Mouse (Mus musculus): ENCODE data around the gene Serpinb1a. TPM values are rescaled to one million over a fixed set of nuclear protein-coding genes. Genes with fewer than 3 reads are reported as not detected.

The Serpinb1a gene
- polyA plus RNA-seq, 1 experiment from 2014 or later, result 8.9 TPM

Other genes starting within 250 kb of the Serpinb1a start
- gene Mylk4, start 67.2 kb downstream of the Serpinb1a start, polyA plus RNA-seq (2015; fragmentation: Nextera tagmentation; extraction: Ambion mirVana), result 0.10 and 0.19 TPM in 2 replicates
- gene Wrnip1, start 49.1 kb downstream of the Serpinb1a start, polyA plus RNA-seq (2015; fragmentation: Nextera tagmentation; extraction: Ambion mirVana), result 29.9 and 30.5 TPM in 2 replicates
- gene D930007J09Rik, start 48.3 kb downstream of the Serpinb1a start, polyA plus RNA-seq (2015; fragmentation: Nextera tagmentation; extraction: Ambion mirVana), result not detected in 2 replicates
- gene Serpinb1c, start 47.0 kb upstream of the Serpinb1a start, polyA plus RNA-seq (2015; fragmentation: Nextera tagmentation; extraction: Ambion mirVana), result not detected in 2 replicates
- gene Serpinb6b, start 114.0 kb upstream of the Serpinb1a start, polyA plus RNA-seq (2015; fragmentation: Nextera tagmentation; extraction: Ambion mirVana), result 34.5 and 34.6 TPM in 2 replicates
- 32.3 and 36.3 TPM in 2 replicates for gene Serpinb9, start 152.1 kb upstream of the Serpinb1a start, polyA plus RNA-seq (2015; fragmentation: Nextera tagmentation; extraction: Ambion mirVana)
- gene Serpinb9b, start 176.2 kb upstream of the Serpinb1a start, polyA plus RNA-seq (2015; fragmentation: Nextera tagmentation; extraction: Ambion mirVana), result 0.15 and 0.19 TPM in 2 replicates
- gene Serpinb1b, start 227.4 kb upstream of the Serpinb1a start, polyA plus RNA-seq (2015; fragmentation: Nextera tagmentation; extraction: Ambion mirVana), result 0.43 TPM in 1 of 2 replicates, not detected in the other

All from lung, embryonic 15.5 days (tissue).